Mouse (Mus musculus): ENCODE results near the gene Zfyve27. TPM values are rescaled to one million over a fixed set of nuclear protein-coding genes. Genes with fewer than 3 reads are reported as not detected.

Zfyve27 gene
- total and polyA plus RNA-seq, 2 experiments, result 11.1 to 22.0 TPM

GRCm38 (mm10) chr19:42170025-42170969 lies 6.5 kb downstream of the Zfyve27 start:
- DNase-seq (ENCODE audit: extremely low read depth, low read depth, low spot score), result peak; percentile 81
- peak overlapping the region; percentile 56 for H3K27ac ChIP-seq (replicated peaks; ENCODE audit: insufficient read depth, low read depth, low read length)
- peak; percentile 76 for TF ChIP-seq POLR2A (IDR thresholded peaks at IDR 0.05; ENCODE audit: extremely low read depth, insufficient read depth, low read length)
- no peak for TF ChIP-seq CTCF (IDR thresholded peaks at IDR 0.05; ENCODE audit: low read depth, low read length)
- peak overlapping the region; percentile 97 for H3K9ac ChIP-seq (ENCODE audit: low read depth, low read length)
- H3K4me3 ChIP-seq (ENCODE audit: insufficient read depth, low read depth, low read length), result peak overlapping the region; percentile 98
- peaks cover 17% of the 10 kb centered on the region for H3K79me2 ChIP-seq (ENCODE audit: control insufficient read depth, insufficient read depth, low read length)
- WGBS, result 2% methylated on average over 53 of the region's 56 CpGs
- peaks cover 7% of the 10 kb centered on the region for H3K4me1 ChIP-seq (ENCODE audit: control insufficient read depth, insufficient read depth, low read length)
- no peaks in the 10 kb centered on the region for H3K36me3 ChIP-seq (ENCODE audit: control insufficient read depth, insufficient read depth, low read length)
- no peaks in the 10 kb centered on the region for H3K27me3 ChIP-seq (ENCODE audit: control insufficient read depth, insufficient read depth, low read length)

- no peak for DNase-seq (ENCODE audit: extremely low read depth, low read depth, low spot score)
- H3K27ac ChIP-seq (replicated peaks; ENCODE audit: insufficient read depth, low read depth, low read length), result no peak overlapping the region
- peaks cover 18% of the 10 kb centered on the region; the same call in 1 of the 2 replicates for H3K36me3 ChIP-seq (ENCODE audit: control insufficient read depth, insufficient read depth, low read length)
- H3K4me3 ChIP-seq (ENCODE audit: insufficient read depth, low read depth, low read length), result no peak overlapping the region
- H3K79me2 ChIP-seq (ENCODE audit: control insufficient read depth, insufficient read depth, low read length), result peaks cover 4% of the 10 kb centered on the region; the same call in 1 of the 2 replicates
- no peak overlapping the region for H3K9ac ChIP-seq (ENCODE audit: low read depth, low read length)
- no peaks in the 10 kb centered on the region for H3K4me1 ChIP-seq (ENCODE audit: control insufficient read depth, insufficient read depth, low read length)
- no peaks in the 10 kb centered on the region for H3K27me3 ChIP-seq (ENCODE audit: control insufficient read depth, insufficient read depth, low read length)
- TF ChIP-seq CTCF (IDR thresholded peaks at IDR 0.05; ENCODE audit: low read depth, low read length) (no peak), POLR2A (IDR thresholded peaks at IDR 0.05; ENCODE audit: extremely low read depth, insufficient read depth, low read length) (no peak)
- 91% methylated on average over 7 of the region's 7 CpGs for WGBS
Measured at GRCm38 (mm10) chr19:42176841-42177240, 13.1 kb downstream of the Zfyve27 start.

- Histone ChIP-seq H3K27me3 (ENCODE audit: control insufficient read depth, insufficient read depth, low read length) (no peaks in the 10 kb centered on the region), H3K79me2 (ENCODE audit: control insufficient read depth, insufficient read depth, low read length) (peaks cover 4% of the 10 kb centered on the region; the same call in 1 of the 2 replicates), H3K27ac (replicated peaks; ENCODE audit: insufficient read depth, low read depth, low read length) (no peak overlapping the region), H3K4me3 (ENCODE audit: insufficient read depth, low read depth, low read length) (no peak overlapping the region), H3K4me1 (ENCODE audit: control insufficient read depth, insufficient read depth, low read length) (no peaks in the 10 kb centered on the region), H3K36me3 (ENCODE audit: control insufficient read depth, insufficient read depth, low read length) (peaks cover 21% of the 10 kb centered on the region; the same call in 1 of the 2 replicates), H3K9ac (ENCODE audit: low read depth, low read length) (no peak overlapping the region)
- no peak for DNase-seq (ENCODE audit: extremely low read depth, low read depth, low spot score)
- no peak for TF ChIP-seq POLR2A (IDR thresholded peaks at IDR 0.05; ENCODE audit: extremely low read depth, insufficient read depth, low read length)
- no peak for TF ChIP-seq CTCF (IDR thresholded peaks at IDR 0.05; ENCODE audit: low read depth, low read length)
- WGBS, result 78% methylated on average over 2 of the region's 2 CpGs
Measured at GRCm38 (mm10) chr19:42177461-42177860, 13.7 kb downstream of the Zfyve27 start.

GRCm38 (mm10) chr19:42179356-42179755 lies 15.6 kb downstream of the Zfyve27 start:
- H3K79me2 ChIP-seq (ENCODE audit: control insufficient read depth, insufficient read depth, low read length), result peaks cover 3% of the 10 kb centered on the region; the same call in 1 of the 2 replicates
- peaks cover 34% of the 10 kb centered on the region; the same call in 1 of the 2 replicates for H3K36me3 ChIP-seq (ENCODE audit: control insufficient read depth, insufficient read depth, low read length)
- TF ChIP-seq POLR2A (IDR thresholded peaks at IDR 0.05; ENCODE audit: extremely low read depth, insufficient read depth, low read length), result no peak
- no peak for TF ChIP-seq CTCF (IDR thresholded peaks at IDR 0.05; ENCODE audit: low read depth, low read length)
- no peaks in the 10 kb centered on the region for H3K4me1 ChIP-seq (ENCODE audit: control insufficient read depth, insufficient read depth, low read length)
- 95% methylated on average over 14 of the region's 14 CpGs for WGBS
- H3K9ac ChIP-seq (ENCODE audit: low read depth, low read length), result no peak overlapping the region
- DNase-seq (ENCODE audit: extremely low read depth, low read depth, low spot score), result no peak
- H3K27ac ChIP-seq (replicated peaks; ENCODE audit: insufficient read depth, low read depth, low read length), result no peak overlapping the region
- no peaks in the 10 kb centered on the region for H3K27me3 ChIP-seq (ENCODE audit: control insufficient read depth, insufficient read depth, low read length)
- no peak overlapping the region for H3K4me3 ChIP-seq (ENCODE audit: insufficient read depth, low read depth, low read length)

GRCm38 (mm10) chr19:42182673-42183072 lies 18.9 kb downstream of the Zfyve27 start:
- H3K4me1 ChIP-seq (ENCODE audit: control insufficient read depth, insufficient read depth, low read length), result no peaks in the 10 kb centered on the region

More at GRCm38 (mm10) chr19:42182673-42183072, 18.9 kb downstream of the Zfyve27 start:
- no peak for DNase-seq (ENCODE audit: extremely low read depth, low read depth, low spot score)
- H3K4me3 ChIP-seq (ENCODE audit: insufficient read depth, low read depth, low read length), result no peak overlapping the region
- no peaks in the 10 kb centered on the region for H3K79me2 ChIP-seq (ENCODE audit: control insufficient read depth, insufficient read depth, low read length)
- WGBS, result 75% methylated on average over 6 of the region's 6 CpGs
- H3K27me3 ChIP-seq (ENCODE audit: control insufficient read depth, insufficient read depth, low read length), result no peaks in the 10 kb centered on the region
- peaks cover 35% of the 10 kb centered on the region; the same call in 1 of the 2 replicates for H3K36me3 ChIP-seq (ENCODE audit: control insufficient read depth, insufficient read depth, low read length)
- no peak overlapping the region for H3K27ac ChIP-seq (replicated peaks; ENCODE audit: insufficient read depth, low read depth, low read length)
- TF ChIP-seq CTCF (IDR thresholded peaks at IDR 0.05; ENCODE audit: low read depth, low read length) (peak; percentile 56), POLR2A (IDR thresholded peaks at IDR 0.05; ENCODE audit: extremely low read depth, insufficient read depth, low read length) (no peak)
- H3K9ac ChIP-seq (ENCODE audit: low read depth, low read length), result no peak overlapping the region
